Mouse (Mus musculus) liver, embryonic 11.5 days (tissue): Measurements from ENCODE around the gene Gm2001. TPM values are rescaled to one million over a fixed set of nuclear protein-coding genes. Genes with fewer than 3 reads are reported as not detected.
"Not testable (repeated sequence)": the region's sequence is repeated elsewhere in the genome, so short reads cannot be mapped to it uniquely, and the experiment has no call there.

Experiments used
- ATAC-seq: fragments of 200-750 bp; cut with Nextera tagmentation; replicated peaks from 2 replicates; pipeline ENCODE4 v1.8.0; 2017; ENCODE audit warnings: moderate number of reproducible peaks, mild to moderate bottlenecking, moderate TSS enrichment, moderate library complexity; ENCODE audit not compliant: low FRiP score
- DNase-seq: peaks from one replicate; pipeline ENCODE4 v3.0.0-alpha.2; 2017; ENCODE audit warnings: low spot score
- H3K27ac ChIP-seq: fragments of 300-500 bp; sonication (generic); 2 replicates; pipeline ENCODE4 v1.5.1; 2014; ENCODE audit warnings: mild to moderate bottlenecking, low read depth, low read length, control low read depth
- H3K27me3 ChIP-seq: fragments of 300-500 bp; sonication (generic); replicated peaks from 2 replicates; pipeline ENCODE4 v1.6.1; 2014; ENCODE audit warnings: low read length, mixed read lengths; ENCODE audit not compliant: control insufficient read depth, insufficient read depth
- H3K36me3 ChIP-seq: fragments of 300-500 bp; sonication (generic); 2 replicates; pipeline ENCODE4 v1.6.1; 2014; ENCODE audit warnings: mild to moderate bottlenecking, low read length, moderate library complexity, mixed read lengths; ENCODE audit not compliant: control insufficient read depth, insufficient read depth
- H3K4me1 ChIP-seq: fragments of 300-500 bp; sonication (generic); replicated peaks from 2 replicates; pipeline ENCODE4 v1.6.1; 2014; ENCODE audit warnings: low read length, mixed read lengths; ENCODE audit not compliant: control insufficient read depth, insufficient read depth
- H3K4me2 ChIP-seq: fragments of 300-500 bp; sonication (generic); 2 replicates; pipeline ENCODE4 v1.6.1; 2014; ENCODE audit warnings: mild to moderate bottlenecking, control low read depth, moderate library complexity
- H3K4me3 ChIP-seq: fragments of 300-500 bp; sonication (generic); 2 replicates; pipeline ENCODE4 v1.5.1; 2014; ENCODE audit warnings: low read depth, low read length, control low read depth
- H3K9ac ChIP-seq: fragments of 300-500 bp; sonication (generic); 2 replicates; pipeline ENCODE4 v1.6.1; 2014; ENCODE audit warnings: low read depth, low read length, control low read depth
- H3K9me3 ChIP-seq: fragments of 300-500 bp; sonication (generic); 2 replicates; pipeline ENCODE4 v1.6.1; 2016; ENCODE audit warnings: low read length, inconsistent platforms, mixed read lengths; ENCODE audit not compliant: control insufficient read depth
- WGBS: fragments of 180-500 bp; shearing (Covaris S2); extraction: QIAGEN DNeasy Blood & Tissue Kit; methylation state at CpG from one replicate; pipeline ENCODE4 v1.1.7; 2014; 5-methylcytosine and 5-hydroxymethylcytosine counted together
- polyA plus RNA-seq: library from polyadenylated mRNA; unstranded; fragments of >200 nt; fragmentation: Nextera tagmentation; extraction: Ambion mirVana; gene quantifications from 2 replicates; pipeline ENCODE4 v1.2.1, GENCODE M21; 2014

Gm2001 gene
- polyA plus RNA-seq = not detected in 2 replicates

- not testable (repeated sequence) for H3K9me3 ChIP-seq, H3K9ac ChIP-seq, H3K4me3 ChIP-seq, H3K4me2 ChIP-seq, DNase-seq, H3K27me3 ChIP-seq, H3K4me1 ChIP-seq, H3K36me3 ChIP-seq, H3K27ac ChIP-seq, ATAC-seq
- 70% methylated on average over 1 of the region's 2 CpGs for WGBS
Measured at GRCm38 (mm10) chr12:87842239-87842638, at the start of gene Gm2001. TSS of gene Gm2001 (minus strand) at chr12:87842339.

GRCm38 (mm10) chr12:87873772-87874171 lies 31.6 kb upstream of the Gm2001 start, which contains the start of gene Gm2016:
TSS of gene Gm2016 (plus strand) at chr12:87874072.
- H3K9ac ChIP-seq, H3K27ac ChIP-seq, H3K36me3 ChIP-seq, H3K9me3 ChIP-seq, H3K4me2 ChIP-seq, ATAC-seq, H3K4me1 ChIP-seq, H3K4me3 ChIP-seq, DNase-seq, H3K27me3 ChIP-seq: not testable (repeated sequence)
- 81% methylated on average over 5 of the region's 5 CpGs for WGBS

DNA sequence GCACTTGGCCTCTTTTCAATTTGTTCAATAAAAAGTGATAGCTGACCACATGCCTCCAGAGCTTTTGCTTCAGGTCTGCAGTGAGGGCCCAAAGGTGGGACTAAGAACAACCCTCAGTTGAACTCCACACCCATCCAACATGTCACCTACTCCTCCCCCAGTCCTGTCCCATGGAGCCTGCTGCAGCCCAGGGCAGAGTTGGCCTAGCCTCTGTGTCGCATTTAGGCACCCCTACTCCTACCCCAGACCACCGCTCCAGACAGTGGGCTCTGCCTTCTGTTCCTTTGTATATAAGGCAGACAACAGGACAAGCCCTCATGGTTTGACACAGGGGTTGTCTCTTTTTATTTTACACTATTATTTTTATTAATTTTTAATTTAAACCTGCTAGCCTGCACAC lies 21.9 kb upstream of the Gm2001 start:
- not testable (repeated sequence) for H3K27me3 ChIP-seq, H3K4me3 ChIP-seq, H3K4me2 ChIP-seq, H3K9me3 ChIP-seq, H3K27ac ChIP-seq, H3K4me1 ChIP-seq, H3K36me3 ChIP-seq, H3K9ac ChIP-seq, DNase-seq
- whole genome bisulfite sequencing = 69% methylated on average over 2 of the region's 2 CpGs
- ATAC-seq = 0 out of 2 replicates have a peak, but pooled peaks have one; percentile 16

- H3K27ac ChIP-seq, ATAC-seq, H3K4me2 ChIP-seq, H3K9me3 ChIP-seq, H3K9ac ChIP-seq, H3K4me1 ChIP-seq, H3K36me3 ChIP-seq, H3K27me3 ChIP-seq, DNase-seq, H3K4me3 ChIP-seq: not testable (repeated sequence)
- 93% methylated on average over 9 of the region's 11 CpGs for WGBS
Measured at GRCm38 (mm10) chr12:87863638-87864037, 21.5 kb upstream of the Gm2001 start.

- ATAC-seq (0 out of 2 replicates have a peak, but pooled peaks have one; percentile 7), DNase-seq (peak; percentile 31)
- not testable (repeated sequence) for H3K27ac ChIP-seq, H3K36me3 ChIP-seq, H3K4me1 ChIP-seq, H3K27me3 ChIP-seq, H3K4me3 ChIP-seq, H3K9me3 ChIP-seq, H3K9ac ChIP-seq, H3K4me2 ChIP-seq
- 79% methylated on average over 23 of the region's 23 CpGs for WGBS
Measured at GRCm38 (mm10) chr12:87861740-87862692, 19.9 kb upstream of the Gm2001 start.

- ATAC-seq, H3K27me3 ChIP-seq, H3K9me3 ChIP-seq, H3K36me3 ChIP-seq, H3K27ac ChIP-seq, DNase-seq, H3K9ac ChIP-seq, H3K4me1 ChIP-seq, H3K4me2 ChIP-seq, H3K4me3 ChIP-seq: not testable (repeated sequence)
- 63% methylated on average over 1 of the region's 1 CpGs for WGBS
Measured at GRCm38 (mm10) chr12:87856067-87856466, 13.9 kb upstream of the Gm2001 start.

GRCm38 (mm10) chr12:87850657-87851056 lies 8.5 kb upstream of the Gm2001 start:
- ATAC-seq = peak; percentile 68; the same call in 1 of the 2 replicates
- WGBS = no CpG with 5 or more reads among the region's 2 CpGs
- H3K4me2 ChIP-seq, H3K4me3 ChIP-seq, H3K9me3 ChIP-seq, H3K27ac ChIP-seq, H3K27me3 ChIP-seq, DNase-seq, H3K4me1 ChIP-seq, H3K9ac ChIP-seq, H3K36me3 ChIP-seq: not testable (repeated sequence)

DNA sequence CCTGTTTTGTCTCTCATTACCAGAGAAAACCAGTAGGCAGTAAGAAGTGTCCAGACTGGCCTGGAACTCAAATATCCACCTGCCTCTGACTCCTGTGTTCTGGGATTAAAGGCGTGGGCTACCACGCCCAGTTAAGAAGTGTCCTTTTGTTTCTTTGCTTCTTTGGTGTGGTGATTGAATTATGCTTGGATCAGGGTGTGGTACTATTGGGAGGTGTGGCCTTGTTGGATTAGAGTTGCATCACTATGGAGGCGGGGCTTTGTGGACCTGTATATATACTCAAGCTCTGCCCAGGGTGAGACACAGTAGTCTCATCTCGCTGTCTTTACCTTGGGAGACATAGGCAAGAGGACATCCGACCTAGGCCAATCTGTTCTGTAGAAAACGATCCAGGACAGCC lies 25.9 kb downstream of the Gm2001 start, which contains the start of gene BB287469:
Gene BB287469 (plus strand): TSS at position 301 of the 400 bp plus-strand sequence.
- 82% methylated on average over 5 of the region's 6 CpGs for WGBS
- not testable (repeated sequence) for H3K27me3 ChIP-seq, H3K9ac ChIP-seq, H3K4me3 ChIP-seq, H3K27ac ChIP-seq, DNase-seq, H3K4me2 ChIP-seq, H3K9me3 ChIP-seq, H3K36me3 ChIP-seq, ATAC-seq, H3K4me1 ChIP-seq
